Mouse (Mus musculus) lung, postnatal 0 days (tissue): ENCODE measurements around the gene Zap70.

ENCODE experiments used
- CTCF ChIP-seq: IDR thresholded peaks from 2 replicates; pipeline ENCODE4 v1.5.1; 2016; ENCODE audit warnings: antibody characterized with exemption, mild to moderate bottlenecking
- EP300 ChIP-seq: IDR thresholded peaks from 2 replicates; pipeline ENCODE4 v1.6.1; 2016; ENCODE audit warnings: antibody characterized with exemption, mild to moderate bottlenecking, control low read depth

GRCm38 (mm10) chr1:36814271-36814903, 52.8 kb downstream of the Zap70 start:
- TF ChIP-seq EP300 (no peak), CTCF (no peak)
